Mouse (Mus musculus) B cell, adult (primary cell): ENCODE data around the gene Fam172a. TPM values are rescaled to one million over a fixed set of nuclear protein-coding genes. Genes with fewer than 3 reads are reported as not detected.

Source experiments
- total RNA-seq: library from RNA; stranded (reverse); gene quantifications from 4 replicates; pipeline ENCODE4 v1.2.4, GENCODE M21; 2023; ENCODE audit not compliant: inconsistent age

Gene Fam172a
- total RNA-seq = 42.4 to 54.7 TPM (median 49.8 TPM) in 4 replicates

GRCm38 (mm10) chr13:77701733-77702132 lies at the start of gene Fam172a:
Gene Fam172a (plus strand): TSS chr13:77702033.

GRCm38 (mm10) chr13:78024683-78025294 lies 323.0 kb downstream of the Fam172a start, which contains the start of gene Pou5f2:
Gene Pou5f2 (plus strand): TSS chr13:78024902.

GRCm38 (mm10) chr13:78199642-78200160 lies 497.9 kb downstream of the Fam172a start, which contains the start of gene Nr2f1:
Gene Nr2f1 (minus strand): TSS chr13:78199757.

